Mouse (Mus musculus) hindbrain, postnatal 0 days (tissue): ENCODE results near the gene Mef2d. TPM values are rescaled to one million over a fixed set of nuclear protein-coding genes. Genes with fewer than 3 reads are reported as not detected.
A peak's percentile ranks its signal among the peaks of the same experiment; 100 is the strongest.

Experiments
- ATAC-seq: fragments of 200-750 bp; cut with Nextera tagmentation; 2 replicates; pipeline ENCODE4 v1.8.0; 2017; ENCODE audit warnings: mild to moderate bottlenecking, moderate TSS enrichment, moderate library complexity
- DNase-seq: peaks from one replicate; pipeline ENCODE4 v3.0.0-alpha.2; 2015; ENCODE audit warnings: low spot score
- H3K27ac ChIP-seq: fragments of 300-500 bp; sonication (generic); 2 replicates; pipeline ENCODE4 v1.5.1; 2014; ENCODE audit warnings: mild to moderate bottlenecking
- H3K27me3 ChIP-seq: fragments of 300-500 bp; sonication (generic); 2 replicates; pipeline ENCODE4 v1.6.1; 2014; ENCODE audit warnings: low read length, mixed read lengths; ENCODE audit not compliant: insufficient read depth
- H3K36me3 ChIP-seq: fragments of 300-500 bp; sonication (generic); 2 replicates; pipeline ENCODE4 v1.6.1; 2014; ENCODE audit warnings: low read length, mixed read lengths; ENCODE audit not compliant: insufficient read depth
- H3K4me1 ChIP-seq: fragments of 300-500 bp; sonication (generic); 2 replicates; pipeline ENCODE4 v1.6.1; 2014; ENCODE audit warnings: antibody characterized with exemption, low read length, mixed read lengths; ENCODE audit not compliant: insufficient read depth
- H3K4me2 ChIP-seq: fragments of 300-500 bp; sonication (generic); 2 replicates; pipeline ENCODE4 v1.6.1; 2014; ENCODE audit warnings: low read depth, mild to moderate bottlenecking, low read length, moderate library complexity, mixed read lengths
- H3K4me3 ChIP-seq: fragments of 300-500 bp; sonication (generic); 2 replicates; pipeline ENCODE4 v1.5.1; 2014; ENCODE audit warnings: low read length
- H3K9ac ChIP-seq: fragments of 300-500 bp; sonication (generic); replicated peaks from 2 replicates; pipeline ENCODE4 v1.6.1; 2014; ENCODE audit warnings: mild to moderate bottlenecking, low read length, moderate library complexity, mixed read lengths
- H3K9me3 ChIP-seq: fragments of 300-500 bp; sonication (generic); 2 replicates; pipeline ENCODE4 v1.6.1; 2016; ENCODE audit warnings: low read length, mixed read lengths
- CTCF ChIP-seq: IDR thresholded peaks from 2 replicates; pipeline ENCODE4 v1.5.1; 2016; ENCODE audit warnings: antibody characterized with exemption, control low read depth, low read depth
- WGBS: fragments of 180-500 bp; shearing (Covaris S2); extraction: QIAGEN DNeasy Blood & Tissue Kit; methylation state at CpG from one replicate; pipeline ENCODE4 v1.1.7; 2014; 5-methylcytosine and 5-hydroxymethylcytosine counted together
- polyA plus RNA-seq: library from polyadenylated mRNA; unstranded; fragments of >200 nt; fragmentation: Nextera tagmentation; extraction: Ambion mirVana; gene quantifications from 2 replicates; pipeline ENCODE4 v1.2.1, GENCODE M21; 2015
- total RNA-seq: library from RNA; depleted of rRNA; stranded (reverse); fragments of >200 nt; gene quantifications from 2 replicates; pipeline ENCODE4 v1.2.3, GENCODE M21; 2014; rRNA removed

Mef2d gene
- total RNA-seq (44.0 and 50.3 TPM in 2 replicates), polyA plus RNA-seq (13.4 and 19.2 TPM in 2 replicates)

GRCm38 (mm10) chr3:88141787-88142523, at the start of gene Mef2d:
Gene Mef2d, plus strand, starts transcription at chr3:88142372.
- H3K4me2 ChIP-seq, result peak within 1 kb of the TSS; percentile 93
- peak within 1 kb of the TSS; percentile 92 for H3K4me3 ChIP-seq
- peak; percentile 99 for DNase-seq
- H3K27ac ChIP-seq, result peak within 1 kb of the TSS; percentile 99
- H3K36me3 ChIP-seq, result no peaks in the 10 kb centered on the region
- no peaks in the 10 kb centered on the region for H3K27me3 ChIP-seq
- TF ChIP-seq CTCF, result peak; percentile 49
- peak; percentile 91 for ATAC-seq
- peaks cover 31% of the 10 kb centered on the region for H3K4me1 ChIP-seq
- under 1% methylated on average over 39 of the region's 52 CpGs for WGBS
- no peaks in the 10 kb centered on the region for H3K9me3 ChIP-seq
- H3K9ac ChIP-seq, result peak within 1 kb of the TSS; percentile 93

- H3K4me2 ChIP-seq, result no peak overlapping the region
- no peaks in the 10 kb centered on the region for H3K9me3 ChIP-seq
- H3K27ac ChIP-seq, result peak overlapping the region; percentile 54
- H3K9ac ChIP-seq, result 0 out of 2 replicates have a peak overlapping the region, but pooled peaks have one; percentile 24
- WGBS, result 65% methylated on average over 5 of the region's 5 CpGs
- TF ChIP-seq CTCF, result no peak
- no peaks in the 10 kb centered on the region for H3K4me1 ChIP-seq
- H3K36me3 ChIP-seq, result no peaks in the 10 kb centered on the region
- DNase-seq, result peak; percentile 27
- no peak overlapping the region for H3K4me3 ChIP-seq
- ATAC-seq, result peak; percentile 72
- H3K27me3 ChIP-seq, result no peaks in the 10 kb centered on the region
These were observed 48.0 kb upstream of the Mef2d start for GRCm38 (mm10) chr3:88094126-88094525.

- ATAC-seq, result no peak
- Histone ChIP-seq H3K36me3 (no peaks in the 10 kb centered on the region), H3K27me3 (no peaks in the 10 kb centered on the region), H3K9me3 (no peaks in the 10 kb centered on the region), H3K4me3 (no peak overlapping the region), H3K4me1 (no peaks in the 10 kb centered on the region), H3K4me2 (no peak overlapping the region), H3K27ac (no peak overlapping the region), H3K9ac (no peak overlapping the region)
- no peak for TF ChIP-seq CTCF
- 81% methylated on average over 6 of the region's 6 CpGs for WGBS
- no peak for DNase-seq
These were observed 44.5 kb upstream of the Mef2d start for GRCm38 (mm10) chr3:88097666-88098065.

GRCm38 (mm10) chr3:88100251-88100650, 41.9 kb upstream of the Mef2d start:
- Histone ChIP-seq H3K4me3 (no peak overlapping the region), H3K27ac (0 out of 2 replicates have a peak overlapping the region, but pooled peaks have one; percentile 20), H3K27me3 (no peaks in the 10 kb centered on the region), H3K36me3 (no peaks in the 10 kb centered on the region), H3K4me2 (no peak overlapping the region), H3K9me3 (no peaks in the 10 kb centered on the region), H3K9ac (no peak overlapping the region), H3K4me1 (no peaks in the 10 kb centered on the region)
- WGBS, result 45% methylated on average over 3 of the region's 3 CpGs
- DNase-seq (peak; percentile 51), ATAC-seq (no peak)
- no peak for TF ChIP-seq CTCF

- no peaks in the 10 kb centered on the region for H3K9me3 ChIP-seq
- no peaks in the 10 kb centered on the region for H3K36me3 ChIP-seq
- TF ChIP-seq CTCF, result no peak
- H3K27ac ChIP-seq, result no peak overlapping the region
- ATAC-seq (no peak), DNase-seq (no peak)
- no peaks in the 10 kb centered on the region for H3K4me1 ChIP-seq
- no peak overlapping the region for H3K9ac ChIP-seq
- no peak overlapping the region for H3K4me2 ChIP-seq
- H3K4me3 ChIP-seq, result no peak overlapping the region
- no peaks in the 10 kb centered on the region for H3K27me3 ChIP-seq
- 94% methylated on average over 7 of the region's 7 CpGs for WGBS
These were observed 40.4 kb upstream of the Mef2d start for GRCm38 (mm10) chr3:88101736-88102135.

- no peak overlapping the region for H3K9ac ChIP-seq
- no peak for TF ChIP-seq CTCF
- ATAC-seq (no peak), DNase-seq (no peak)
- H3K4me1 ChIP-seq, result no peaks in the 10 kb centered on the region
- no peak overlapping the region for H3K4me2 ChIP-seq
- no peaks in the 10 kb centered on the region for H3K27me3 ChIP-seq
- no peak overlapping the region for H3K27ac ChIP-seq
- 89% methylated on average over 6 of the region's 6 CpGs for whole genome bisulfite sequencing
- no peaks in the 10 kb centered on the region for H3K9me3 ChIP-seq
- H3K36me3 ChIP-seq, result no peaks in the 10 kb centered on the region
- no peak overlapping the region for H3K4me3 ChIP-seq
These were observed 40.0 kb upstream of the Mef2d start for GRCm38 (mm10) chr3:88102196-88102595.

GRCm38 (mm10) chr3:88102611-88103010, 39.6 kb upstream of the Mef2d start:
- no peak overlapping the region for H3K27ac ChIP-seq
- no peaks in the 10 kb centered on the region for H3K27me3 ChIP-seq
- no peaks in the 10 kb centered on the region for H3K4me1 ChIP-seq
- no peak for ATAC-seq
- no peak for DNase-seq
- H3K9ac ChIP-seq, result no peak overlapping the region
- no peak overlapping the region for H3K4me2 ChIP-seq
- no peak for TF ChIP-seq CTCF
- WGBS, result 90% methylated on average over 6 of the region's 6 CpGs
- no peaks in the 10 kb centered on the region for H3K36me3 ChIP-seq
- no peaks in the 10 kb centered on the region for H3K9me3 ChIP-seq
- H3K4me3 ChIP-seq, result no peak overlapping the region
